Mouse (Mus musculus): ENCODE results near the gene Ehbp1l1. TPM values are rescaled to one million over a fixed set of nuclear protein-coding genes. Genes with fewer than 3 reads are reported as not detected.

The Ehbp1l1 gene
- polyA plus RNA-seq, 2 experiments = 25.4 to 51.1 TPM

GRCm38 (mm10) chr19:5741641-5742240 is 15.6 kb upstream of the Ehbp1l1 start:
- peaks cover 5% of the 10 kb centered on the region; the same call in 1 of the 2 replicates for H3K27me3 ChIP-seq (ENCODE audit: control insufficient read depth, insufficient read depth, low read length)
- peak overlapping the region; percentile 89 for H3K4me3 ChIP-seq (replicated peaks; ENCODE audit: low read length)
- DNase-seq (ENCODE audit: low spot score) (peak; percentile 86), ATAC-seq (ENCODE audit: low FRiP score, low read depth) (peak; percentile 84)
- H3K4me2 ChIP-seq (replicated peaks; ENCODE audit: low read depth, low read length, severe bottlenecking) = peak overlapping the region; percentile 78
- H3K27ac ChIP-seq (replicated peaks; ENCODE audit: low read depth, low read length) = peak overlapping the region; percentile 96
- TF ChIP-seq POLR2A (IDR thresholded peaks at IDR 0.05; ENCODE audit: borderline replicate concordance, extremely low read depth, insufficient read depth, insufficient read length) = no peak
- peak overlapping the region; percentile 90 for H3K9ac ChIP-seq (ENCODE audit: low read depth, low read length, severe bottlenecking)
- WGBS = under 1% methylated on average over 47 of the region's 55 CpGs
- H3K4me1 ChIP-seq (ENCODE audit: control insufficient read depth, insufficient read depth, low read length) = peaks cover 50% of the 10 kb centered on the region
- H3K36me3 ChIP-seq (ENCODE audit: control insufficient read depth, insufficient read depth, low read length) = peaks cover 3% of the 10 kb centered on the region
- no peaks in the 10 kb centered on the region for H3K9me3 ChIP-seq (ENCODE audit: control insufficient read depth, low read length)

GRCm38 (mm10) chr19:5740320-5741317 is 14.5 kb upstream of the Ehbp1l1 start, which contains the start of gene Ltbp3:
Ltbp3 (plus strand) TSS chr19:5740904.
- H3K9me3 ChIP-seq (ENCODE audit: control insufficient read depth, low read length) = no peaks in the 10 kb centered on the region
- peak within 1 kb of the TSS; percentile 90 for H3K9ac ChIP-seq (ENCODE audit: low read depth, low read length, severe bottlenecking)
- peaks cover 5% of the 10 kb centered on the region; the same call in 1 of the 2 replicates for H3K27me3 ChIP-seq (ENCODE audit: control insufficient read depth, insufficient read depth, low read length)
- H3K4me2 ChIP-seq (replicated peaks; ENCODE audit: low read depth, low read length, severe bottlenecking) = peak within 1 kb of the TSS; percentile 78
- H3K4me1 ChIP-seq (ENCODE audit: control insufficient read depth, insufficient read depth, low read length) = peaks cover 44% of the 10 kb centered on the region
- DNase-seq (ENCODE audit: low spot score) = peak; percentile 79
- WGBS = 25% methylated on average over 10 of the region's 14 CpGs
- no peaks in the 10 kb centered on the region; the same call in 1 of the 2 replicates for H3K36me3 ChIP-seq (ENCODE audit: control insufficient read depth, insufficient read depth, low read length)
- peak; percentile 69 for ATAC-seq (ENCODE audit: low FRiP score, low read depth)
- peak within 1 kb of the TSS; percentile 96 for H3K27ac ChIP-seq (replicated peaks; ENCODE audit: low read depth, low read length)
- H3K4me3 ChIP-seq (replicated peaks; ENCODE audit: low read length) = peak within 1 kb of the TSS; percentile 89
- no peak for TF ChIP-seq POLR2A (IDR thresholded peaks at IDR 0.05; ENCODE audit: borderline replicate concordance, extremely low read depth, insufficient read depth, insufficient read length)

- H3K27ac ChIP-seq (replicated peaks; ENCODE audit: low read depth, low read length) = no peak overlapping the region
- WGBS = 51% methylated on average over 2 of the region's 2 CpGs
- ATAC-seq (ENCODE audit: low FRiP score, low read depth) (no peak), DNase-seq (ENCODE audit: low spot score) (no peak)
- H3K4me1 ChIP-seq (ENCODE audit: control insufficient read depth, insufficient read depth, low read length) = peaks cover 34% of the 10 kb centered on the region
- H3K4me3 ChIP-seq (replicated peaks; ENCODE audit: low read length) = no peak overlapping the region
- no peaks in the 10 kb centered on the region; the same call in 1 of the 2 replicates for H3K36me3 ChIP-seq (ENCODE audit: control insufficient read depth, insufficient read depth, low read length)
- H3K4me2 ChIP-seq (replicated peaks; ENCODE audit: low read depth, low read length, severe bottlenecking) = no peak overlapping the region
- no peak for TF ChIP-seq POLR2A (IDR thresholded peaks at IDR 0.05; ENCODE audit: borderline replicate concordance, extremely low read depth, insufficient read depth, insufficient read length)
- H3K27me3 ChIP-seq (ENCODE audit: control insufficient read depth, insufficient read depth, low read length) = no peaks in the 10 kb centered on the region
- H3K9me3 ChIP-seq (ENCODE audit: control insufficient read depth, low read length) = no peaks in the 10 kb centered on the region
- H3K9ac ChIP-seq (ENCODE audit: low read depth, low read length, severe bottlenecking) = no peak overlapping the region
Measured at GRCm38 (mm10) chr19:5739446-5739845, 13.3 kb upstream of the Ehbp1l1 start.

- no peak overlapping the region for H3K27ac ChIP-seq (replicated peaks; ENCODE audit: low read depth, low read length)
- TF ChIP-seq POLR2A (IDR thresholded peaks at IDR 0.05; ENCODE audit: borderline replicate concordance, extremely low read depth, insufficient read depth, insufficient read length) = no peak
- no peak overlapping the region for H3K4me3 ChIP-seq (replicated peaks; ENCODE audit: low read length)
- no peak overlapping the region for H3K4me2 ChIP-seq (replicated peaks; ENCODE audit: low read depth, low read length, severe bottlenecking)
- no peak overlapping the region for H3K9ac ChIP-seq (ENCODE audit: low read depth, low read length, severe bottlenecking)
- H3K4me1 ChIP-seq (ENCODE audit: control insufficient read depth, insufficient read depth, low read length) = peaks cover 12% of the 10 kb centered on the region
- H3K9me3 ChIP-seq (ENCODE audit: control insufficient read depth, low read length) = no peaks in the 10 kb centered on the region
- peaks cover 8% of the 10 kb centered on the region for H3K36me3 ChIP-seq (ENCODE audit: control insufficient read depth, insufficient read depth, low read length)
- ATAC-seq (ENCODE audit: low FRiP score, low read depth) (no peak), DNase-seq (ENCODE audit: low spot score) (no peak)
- no peaks in the 10 kb centered on the region for H3K27me3 ChIP-seq (ENCODE audit: control insufficient read depth, insufficient read depth, low read length)
- WGBS = 77% methylated on average over 9 of the region's 9 CpGs
Measured at GRCm38 (mm10) chr19:5734325-5734724, 8.2 kb upstream of the Ehbp1l1 start.
